Mouse (Mus musculus) adrenal gland, adult 8-10 months (tissue): ENCODE results near the gene Ube2i. TPM values are rescaled to one million over a fixed set of nuclear protein-coding genes. Genes with fewer than 3 reads are reported as not detected.

ENCODE experiments used
- DNase-seq: peaks from one replicate; pipeline ENCODE4 v3.0.0; 2022
- total RNA-seq, 4 experiments: library from RNA; stranded (reverse); gene quantifications; 2 replicates each; pipeline ENCODE4 v1.2.4; 2022

Ube2i gene
- total RNA-seq, result 100 to 1,000 TPM; 249 to 283 (median 265) TPM

DNA sequence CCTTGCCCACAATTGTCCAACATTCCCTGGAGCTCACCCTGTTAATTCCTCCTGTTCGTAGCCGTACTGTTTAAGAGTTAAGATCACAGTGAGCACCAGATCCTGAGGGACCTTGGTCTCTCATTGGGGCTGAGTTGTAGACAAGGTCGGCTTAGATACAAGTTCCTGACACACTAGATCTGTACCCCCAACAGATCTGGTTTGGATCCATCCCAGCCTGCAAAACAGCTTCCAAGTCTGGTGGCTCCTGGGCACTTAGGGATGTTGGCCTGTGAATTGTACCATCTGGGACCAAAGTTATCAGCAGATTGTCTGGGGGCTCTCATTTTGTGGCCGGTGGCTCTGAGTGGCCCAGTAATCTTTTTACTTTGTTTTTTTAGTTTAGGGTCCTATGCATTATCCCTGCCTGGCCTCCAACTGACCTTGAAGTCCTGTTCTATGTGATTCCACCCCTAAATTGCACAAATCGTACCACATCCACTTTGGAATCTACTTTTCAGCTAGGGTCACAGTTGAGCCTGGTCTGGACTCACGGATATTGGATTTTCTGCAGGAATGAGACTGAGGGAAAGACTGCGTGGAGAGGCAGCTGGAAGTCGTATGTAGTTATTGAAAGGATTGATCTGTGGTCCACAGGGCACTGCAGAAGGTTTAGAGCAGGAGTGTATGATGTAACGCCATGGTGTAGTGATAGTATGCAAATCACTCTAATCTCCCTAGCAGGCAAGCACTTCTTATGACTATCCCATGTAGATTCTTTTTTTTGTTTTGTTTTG is at the start of gene Ube2i:
Gene Ube2i, minus strand, starts transcription at position 52 of the 776 bp plus-strand sequence.
- no peak for DNase-seq

GRCm38 (mm10) chr17:25322930-25323329 is 48.5 kb upstream of the Ube2i start:
- no peak for DNase-seq

DNA sequence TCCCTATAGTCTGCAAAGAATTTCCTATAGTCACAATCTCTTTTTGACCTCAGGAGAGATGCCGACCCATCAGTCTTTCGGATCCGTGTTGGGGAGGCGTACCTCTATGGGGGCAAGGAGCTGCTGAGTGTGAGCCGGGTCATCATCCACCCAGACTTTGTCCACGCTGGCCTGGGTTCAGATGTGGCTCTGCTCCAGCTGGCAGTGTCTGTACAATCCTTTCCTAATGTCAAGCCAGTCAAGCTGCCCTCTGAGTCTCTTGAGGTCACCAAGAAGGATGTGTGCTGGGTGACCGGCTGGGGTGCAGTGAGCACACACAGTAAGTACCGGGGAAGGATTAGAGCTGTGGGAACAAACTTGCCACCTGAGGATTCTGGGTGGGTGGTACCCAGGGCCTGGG is 46.4 kb upstream of the Ube2i start:
- no peak for DNase-seq

GRCm38 (mm10) chr17:25318354-25318753 is 43.9 kb upstream of the Ube2i start, which contains the start of gene Prss29:
Gene Prss29, plus strand, starts transcription at chr17:25318654.
- DNase-seq, result no peak

- DNase-seq, result no peak
Measured at GRCm38 (mm10) chr17:25308346-25308745, 33.9 kb upstream of the Ube2i start, which contains the start of gene Prss28. Gene Prss28, plus strand, starts transcription at chr17:25308646.

DNA sequence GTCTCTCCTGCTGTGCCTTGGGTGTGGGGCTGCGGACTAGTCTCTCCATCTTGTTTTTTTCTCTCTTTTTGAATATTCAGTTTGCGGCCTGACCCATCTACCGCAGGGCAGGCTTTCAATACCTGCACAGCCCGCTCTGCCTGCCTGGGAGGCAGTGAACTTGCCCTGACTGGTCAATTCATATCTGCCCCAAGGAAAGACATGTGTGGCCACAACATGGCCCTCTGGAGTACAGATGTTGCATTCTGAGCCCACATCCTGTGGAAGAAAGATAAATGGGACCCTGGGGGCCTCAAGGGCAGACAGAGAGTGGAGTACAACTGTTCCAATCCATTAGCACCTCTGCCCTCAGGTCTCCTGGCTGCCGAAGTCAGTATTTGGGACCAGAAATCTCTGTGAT is 23.7 kb upstream of the Ube2i start, which contains the start of gene Prss34:
Gene Prss34, plus strand, starts transcription at position 301 of the 400 bp plus-strand sequence.
- no peak for DNase-seq

DNA sequence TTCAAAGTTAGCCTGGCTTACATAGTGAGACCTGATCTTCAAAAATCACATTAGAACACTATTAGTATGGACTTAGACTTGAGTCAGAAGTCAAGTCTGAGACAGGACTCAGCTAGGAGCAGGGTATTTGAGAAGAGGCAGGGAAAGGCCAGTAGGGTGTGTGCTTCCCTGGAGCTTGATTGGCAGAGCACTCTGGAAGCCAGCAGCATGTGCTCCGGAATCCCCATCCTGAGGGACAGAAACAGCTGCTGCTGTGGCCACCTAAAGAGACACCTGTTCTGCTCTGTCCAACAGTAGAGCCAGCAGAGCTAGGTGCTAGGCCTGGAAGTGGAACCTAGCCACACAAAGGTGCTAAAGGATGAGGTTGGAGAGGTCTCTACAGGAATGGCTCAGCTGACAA is 19.7 kb upstream of the Ube2i start:
- no peak for DNase-seq

DNA sequence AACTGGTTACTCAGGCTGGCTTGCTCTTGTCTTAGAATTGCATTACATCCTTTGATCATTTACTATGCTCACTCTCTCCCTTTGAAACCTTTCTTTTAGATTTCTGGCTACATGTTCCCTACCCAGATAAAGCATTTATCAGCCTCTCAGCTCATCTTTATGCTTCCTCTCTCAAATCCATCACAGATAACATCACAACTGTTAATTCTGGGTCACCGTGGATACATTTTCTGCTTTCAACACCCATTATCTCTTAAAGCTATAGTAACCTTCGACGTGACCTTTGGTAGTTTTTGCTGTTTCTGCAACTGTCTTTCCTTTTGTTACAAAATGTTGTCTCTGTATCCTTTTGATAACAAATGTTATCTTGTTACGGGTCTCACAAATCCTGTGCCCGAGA is 19.1 kb upstream of the Ube2i start:
- DNase-seq, result no peak

- no peak for DNase-seq
Measured at GRCm38 (mm10) chr17:25290411-25290810, 16.0 kb upstream of the Ube2i start.

DNA sequence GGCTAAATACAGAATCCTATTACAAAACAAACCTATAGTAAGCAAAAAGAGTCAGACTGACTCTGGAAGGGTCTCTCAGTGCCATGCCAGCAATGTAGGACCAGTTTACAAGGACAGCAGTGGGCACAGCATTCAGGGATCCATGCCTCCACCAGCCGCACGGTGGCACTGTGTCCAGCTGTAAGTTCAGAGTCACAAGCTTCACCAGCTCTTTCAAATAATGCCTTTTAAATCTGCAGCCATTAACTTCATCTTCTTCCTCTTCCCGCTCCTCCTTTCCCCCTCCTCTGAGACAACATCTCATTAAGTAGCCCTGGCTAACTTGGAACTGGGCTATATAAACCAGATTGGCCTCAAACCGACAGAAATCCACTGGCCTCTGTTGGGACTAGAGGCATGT is 14.4 kb upstream of the Ube2i start:
- DNase-seq, result no peak

DNA sequence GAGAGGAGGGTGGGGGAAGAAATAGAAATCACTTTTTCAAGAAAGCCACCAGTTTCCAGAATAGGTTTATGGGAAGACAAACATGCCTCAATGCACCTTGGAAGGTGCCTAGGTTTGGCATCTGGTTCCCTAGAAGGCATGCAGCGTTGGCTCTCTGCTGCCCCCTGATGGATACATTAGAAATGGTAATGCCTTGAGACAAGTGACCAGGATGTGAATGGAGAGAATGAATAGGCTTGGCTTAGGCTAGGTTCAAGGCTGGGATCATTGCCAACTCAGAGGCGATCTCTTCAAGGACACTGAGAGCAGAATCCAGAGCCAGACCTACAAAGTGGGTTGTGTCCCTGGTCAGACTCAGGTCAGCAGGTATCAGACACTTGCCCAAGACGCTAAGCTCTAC is 10.6 kb upstream of the Ube2i start:
- peak; percentile 57 for DNase-seq

DNA sequence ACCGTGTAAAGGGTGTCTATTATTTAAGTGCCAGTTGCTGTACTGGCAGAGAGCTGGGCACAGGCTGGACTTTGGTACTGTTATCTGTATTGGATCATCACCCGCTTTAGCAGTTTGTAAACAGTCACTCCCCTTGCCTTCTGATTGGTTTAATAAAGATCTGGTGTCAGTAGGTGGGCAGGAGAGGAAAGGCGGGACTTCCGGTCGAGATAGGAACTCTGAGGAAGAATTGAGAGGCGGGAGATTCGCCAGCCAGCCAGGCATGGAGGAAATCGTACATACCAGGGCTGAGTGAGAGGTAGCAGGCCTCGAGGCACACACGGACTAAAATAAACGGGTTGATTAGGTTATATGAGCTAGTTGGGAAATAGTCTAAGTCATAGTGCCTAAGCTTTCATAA is 7.7 kb upstream of the Ube2i start:
- DNase-seq, result peak; percentile 55

DNA sequence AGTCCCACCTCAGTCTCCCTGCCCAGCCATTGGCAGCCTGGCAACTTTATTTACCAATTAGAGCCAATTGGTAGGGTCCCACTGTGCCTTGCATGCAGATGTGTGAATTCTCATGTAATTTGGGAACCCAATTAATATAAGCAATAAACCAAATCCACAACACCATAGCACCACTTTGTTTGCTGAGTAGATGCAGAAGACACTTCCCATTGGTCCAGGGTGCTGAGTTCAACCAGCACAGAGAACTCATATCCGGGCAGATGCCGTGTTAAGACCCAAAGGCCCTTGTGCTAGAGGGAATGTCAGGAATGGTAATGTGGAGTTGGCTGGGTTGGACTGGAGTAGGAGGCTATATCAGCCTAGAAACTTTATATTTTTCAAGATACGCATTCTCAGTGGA is 1.4 kb upstream of the Ube2i start:
- DNase-seq, result no peak

- DNase-seq, result peak; percentile 92
Measured at GRCm38 (mm10) chr17:25273706-25274501, 518 bp downstream of the Ube2i start.

- peak; percentile 84 for DNase-seq
Measured at GRCm38 (mm10) chr17:25272951-25273705, 1.3 kb downstream of the Ube2i start.

DNA sequence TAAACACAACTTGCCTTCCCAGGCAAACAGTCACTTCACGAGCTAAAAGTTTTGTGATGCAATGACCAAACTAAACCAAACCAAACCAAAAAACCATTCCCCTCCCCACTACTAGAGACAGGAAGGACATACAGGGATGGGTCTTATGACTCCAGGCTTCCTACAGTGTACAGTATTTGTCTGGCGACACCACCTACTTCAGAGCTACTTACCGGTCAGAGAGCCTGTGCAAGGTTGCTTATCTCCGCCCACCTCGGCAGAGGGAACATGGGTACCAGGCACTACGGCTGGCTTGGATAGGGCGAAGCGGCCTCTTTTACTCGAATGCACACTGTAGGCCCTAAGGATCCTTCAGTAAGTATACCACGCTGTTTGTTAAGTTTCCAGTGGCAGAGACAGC is 2.1 kb downstream of the Ube2i start:
- no peak for DNase-seq

DNA sequence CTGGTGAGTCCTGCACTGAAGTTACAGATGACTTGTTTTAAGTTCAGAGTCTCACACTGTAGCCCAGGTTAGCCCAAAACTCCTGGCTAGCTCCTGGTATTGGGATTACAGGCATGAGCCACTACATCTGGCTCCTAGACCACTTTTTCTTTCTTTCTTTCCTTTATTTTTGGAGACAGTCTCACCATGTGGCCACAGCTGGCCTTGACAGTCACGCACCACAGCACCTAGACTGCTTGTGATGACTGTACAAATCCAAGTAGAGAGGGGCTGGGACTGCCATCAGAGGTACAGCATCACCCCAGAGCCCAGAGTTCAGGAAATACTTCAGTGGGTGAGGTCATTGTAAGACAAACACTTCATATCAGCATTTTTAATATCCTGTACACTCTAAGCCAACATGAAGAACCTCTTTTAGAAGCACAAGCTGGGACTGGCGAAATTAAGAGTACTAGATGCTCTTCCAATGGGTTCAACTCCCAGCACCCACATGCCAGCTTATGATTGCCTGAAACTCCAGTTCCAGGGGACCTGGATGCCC is 3.6 kb downstream of the Ube2i start:
- no peak for DNase-seq

DNA sequence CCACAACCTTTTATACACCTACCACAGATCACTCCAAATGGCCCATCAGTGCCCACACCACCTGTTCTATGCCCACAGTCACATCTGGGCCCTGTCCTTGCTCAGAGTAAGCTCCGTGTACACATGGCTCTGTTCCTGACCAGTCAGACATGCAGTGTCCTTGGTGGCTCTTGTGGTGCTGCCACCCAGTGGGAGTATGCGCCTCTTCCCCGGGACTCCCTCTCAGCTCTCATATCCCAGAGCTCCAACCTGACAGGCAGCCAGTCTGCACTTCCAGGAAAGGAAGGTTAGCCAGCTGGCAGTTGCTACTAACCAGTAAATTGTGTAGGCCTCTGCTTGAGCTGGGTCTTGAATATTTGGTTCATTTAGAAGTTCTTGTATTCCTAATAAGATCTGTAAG is 10.0 kb downstream of the Ube2i start:
- peak; percentile 75 for DNase-seq

DNA sequence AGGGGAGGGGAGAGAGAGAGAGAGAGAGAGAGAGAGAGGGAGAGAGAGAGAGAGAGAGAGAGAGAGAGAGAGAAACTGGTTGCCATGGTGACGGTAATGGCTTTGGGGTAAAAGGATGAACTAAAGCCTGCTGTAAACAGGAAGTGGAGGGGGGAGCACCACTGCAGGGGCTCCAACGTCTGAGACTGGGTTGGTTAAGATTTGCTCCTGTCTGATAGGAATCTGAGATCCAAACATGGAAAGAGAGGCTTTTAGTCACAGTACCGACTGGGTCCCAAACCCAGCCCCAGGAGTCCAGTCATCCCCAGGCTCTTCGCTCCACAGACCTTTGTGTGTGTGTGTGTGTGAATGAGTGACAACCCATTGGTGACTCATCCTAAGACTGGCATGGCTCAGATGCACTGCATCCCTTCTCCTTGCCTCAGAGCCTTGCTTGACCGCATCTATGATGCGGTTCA is 16.6 kb downstream of the Ube2i start:
- no peak for DNase-seq

DNA sequence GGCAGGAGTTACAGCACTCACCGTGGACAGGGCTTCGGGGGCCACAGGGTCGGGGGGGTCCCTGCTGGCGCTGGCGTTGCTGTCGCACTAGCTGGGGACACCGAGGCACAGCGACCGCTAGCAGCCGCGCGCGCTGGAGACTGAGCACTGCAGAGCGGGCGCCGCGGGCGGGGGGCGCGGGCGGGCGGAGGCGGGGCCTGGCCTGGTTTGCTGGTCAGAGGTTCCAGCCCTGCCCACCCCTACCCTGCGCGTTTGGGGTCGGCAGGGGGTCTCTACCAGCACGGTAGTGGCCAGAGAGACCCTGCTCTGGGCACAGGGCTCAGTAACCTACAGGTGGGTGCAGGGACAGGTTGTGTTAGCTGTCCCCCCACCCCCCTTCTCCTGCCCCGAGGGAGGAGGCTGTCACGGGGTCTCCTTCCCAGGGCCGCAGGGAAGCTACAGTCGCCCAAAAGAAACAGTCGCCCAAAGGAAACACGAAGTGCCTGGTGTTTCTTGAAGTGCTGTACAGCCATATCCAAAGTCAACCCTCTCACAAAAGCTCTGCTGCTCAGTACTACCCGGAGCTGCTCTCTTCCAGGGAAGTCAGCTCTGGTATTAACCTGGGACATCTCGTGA is 18.2 kb downstream of the Ube2i start, which contains the start of gene Baiap3:
Gene Baiap3, minus strand, starts transcription at position 225 of the 615 bp plus-strand sequence.
- no peak for DNase-seq

DNA sequence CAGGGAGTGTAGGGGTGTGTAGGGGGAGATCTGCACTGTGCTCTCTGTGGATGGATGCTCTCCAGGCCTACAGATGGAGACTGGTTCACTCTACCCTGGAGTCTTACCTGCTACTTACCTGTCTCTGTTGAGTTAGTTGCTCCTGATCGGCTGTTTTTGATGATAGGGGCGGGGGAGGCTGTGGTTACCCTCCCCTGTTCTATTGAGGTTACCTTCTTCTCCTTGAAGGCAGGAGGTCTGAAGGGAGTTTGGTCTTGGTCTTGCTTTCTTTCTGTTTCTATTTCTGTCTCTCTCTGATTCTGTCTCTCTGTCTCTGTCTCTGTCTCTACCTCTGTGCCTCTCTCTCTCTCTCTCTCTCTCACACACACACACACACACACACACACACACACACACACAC is 19.3 kb downstream of the Ube2i start:
- no peak for DNase-seq

GRCm38 (mm10) chr17:25253760-25254159 is 20.7 kb downstream of the Ube2i start:
- DNase-seq, result no peak
